Mouse (Mus musculus): ENCODE measurements around the gene Kirrel3.

- no peak for TF ChIP-seq GATA1 (IDR thresholded peaks at IDR 0.05; ENCODE audit: borderline replicate concordance, low read length)
- TF ChIP-seq FLI1 (IDR thresholded peaks at IDR 0.05; ENCODE audit: low read length) = no peak
These were observed 9.5 kb upstream of the Kirrel3 start for GRCm38 (mm10) chr9:34476206-34476605.

All from megakaryocyte, embryonic 14.5 days (primary cell).